Mouse (Mus musculus) NIH3T3 (cell line): ENCODE results near the gene Csnk1g1.
A peak's percentile ranks its signal among the peaks of the same experiment; 100 is the strongest.

Experiments used
- DNase-seq: peaks from one replicate; pipeline ENCODE4 v3.0.0-alpha.2; 2012; ENCODE audit warnings: low read depth

Csnk1g1 gene

GRCm38 (mm10) chr9:65995603-65996376 lies 87.1 kb downstream of the Csnk1g1 start:
- DNase-seq, result no peak

DNA sequence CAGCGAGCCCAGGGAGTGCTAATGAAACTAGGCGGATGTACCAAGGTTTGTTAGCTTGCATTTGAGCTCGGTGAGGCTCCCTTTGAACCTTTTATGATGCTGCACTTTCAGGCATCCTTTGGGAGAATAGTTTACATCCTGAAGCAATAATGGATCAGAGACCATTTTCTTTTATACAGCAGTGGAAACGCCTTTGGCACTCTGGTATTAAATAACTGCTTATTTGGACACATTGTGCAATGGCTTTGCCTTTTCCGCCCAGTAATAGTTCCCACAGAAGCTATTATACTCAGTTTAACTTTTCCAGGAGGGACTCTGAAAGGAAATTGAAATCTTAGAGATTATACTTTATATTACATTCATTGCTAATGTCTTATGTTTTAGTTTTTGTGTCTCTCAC lies 90.2 kb downstream of the Csnk1g1 start:
- DNase-seq, result no peak

GRCm38 (mm10) chr9:66004380-66004779 lies 95.7 kb downstream of the Csnk1g1 start:
- peak; percentile 72 for DNase-seq

GRCm38 (mm10) chr9:66007603-66008202 lies 99.0 kb downstream of the Csnk1g1 start:
- no peak for DNase-seq

GRCm38 (mm10) chr9:66020601-66021000 lies 111.9 kb downstream of the Csnk1g1 start:
- DNase-seq, result no peak

- no peak for DNase-seq
Measured at GRCm38 (mm10) chr9:66038082-66038481, 129.4 kb downstream of the Csnk1g1 start.

GRCm38 (mm10) chr9:66038581-66038980 lies 129.9 kb downstream of the Csnk1g1 start:
- no peak for DNase-seq

DNA sequence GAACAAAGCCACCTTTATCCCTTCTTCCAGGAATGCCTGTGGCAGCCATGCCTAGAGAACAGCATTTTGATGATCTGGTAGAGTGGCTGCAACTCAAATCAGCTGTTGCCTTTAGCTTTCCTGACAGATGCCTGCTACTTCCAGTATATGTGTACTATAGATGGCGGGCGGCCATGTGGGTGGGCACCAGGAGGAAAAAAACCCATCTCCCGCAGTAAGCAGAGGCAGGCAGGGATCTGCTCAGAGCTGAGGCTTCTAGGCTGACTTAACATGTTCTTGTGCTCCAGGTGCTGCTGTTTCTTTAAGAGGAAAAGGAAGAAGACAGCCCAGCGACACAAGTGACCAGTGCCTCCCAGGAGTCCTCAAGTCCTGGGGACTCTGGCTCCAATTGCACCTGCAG lies 130.6 kb downstream of the Csnk1g1 start:
- no peak for DNase-seq

DNA sequence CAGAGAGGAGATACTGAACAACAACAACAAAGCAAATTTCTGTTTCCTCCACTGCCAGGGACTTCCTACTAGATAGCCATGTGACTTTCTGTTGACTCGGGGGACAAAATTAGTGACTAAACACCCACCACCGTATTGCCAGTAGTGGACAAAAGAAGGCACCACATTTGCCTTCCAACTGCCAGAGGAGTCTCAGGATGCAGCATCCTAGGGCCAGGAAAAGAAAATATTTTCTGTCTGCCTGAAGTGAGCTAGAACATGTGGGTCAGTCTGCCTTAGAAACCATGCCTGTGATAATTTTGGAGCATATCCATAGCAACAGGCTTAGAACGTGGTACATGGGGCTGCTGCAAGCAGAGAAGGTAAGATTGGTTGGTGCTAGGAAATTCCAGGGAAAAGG lies 132.1 kb downstream of the Csnk1g1 start:
- no peak for DNase-seq

DNA sequence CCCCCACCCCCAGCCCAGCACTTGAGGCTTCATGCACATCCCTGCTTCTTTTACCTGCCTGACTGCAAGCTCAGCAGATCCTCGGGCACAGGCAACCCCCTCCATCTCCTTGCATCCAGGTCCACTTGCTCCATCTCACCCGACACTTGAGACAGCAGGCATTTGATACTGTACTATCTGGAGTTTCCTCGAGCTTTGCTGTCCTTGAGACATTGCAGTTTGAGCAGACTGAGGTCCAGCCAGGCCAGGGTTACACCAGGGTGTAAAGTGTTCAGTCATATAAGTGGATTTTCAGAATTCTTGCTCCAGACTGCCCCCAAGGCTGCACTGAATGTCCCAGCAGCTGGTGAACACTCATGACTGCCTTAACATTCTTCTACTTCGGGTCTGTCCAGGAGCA lies 133.6 kb downstream of the Csnk1g1 start:
- no peak for DNase-seq

GRCm38 (mm10) chr9:66043241-66043640 lies 134.5 kb downstream of the Csnk1g1 start:
- no peak for DNase-seq

GRCm38 (mm10) chr9:66049931-66050601 lies 141.3 kb downstream of the Csnk1g1 start:
- no peak for DNase-seq

DNA sequence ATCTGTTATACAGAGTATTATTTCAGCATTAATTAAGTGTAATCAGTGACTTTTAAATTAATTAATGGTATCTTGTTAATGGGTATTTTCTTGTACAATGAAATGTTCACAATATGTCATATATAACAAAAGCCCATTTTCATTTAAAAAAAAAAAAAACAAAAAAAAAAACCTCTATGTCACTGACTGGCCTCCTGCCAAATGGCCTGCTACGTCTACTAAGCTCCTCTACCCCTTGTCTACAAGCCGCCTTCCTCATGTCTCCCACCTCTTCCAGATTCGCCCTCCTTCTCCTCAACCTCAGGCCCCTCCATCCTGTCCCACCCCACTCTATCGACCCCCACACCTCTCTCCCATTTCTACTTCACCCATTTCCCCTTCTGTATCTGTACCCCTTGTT lies 142.8 kb downstream of the Csnk1g1 start:
- no peak for DNase-seq

DNA sequence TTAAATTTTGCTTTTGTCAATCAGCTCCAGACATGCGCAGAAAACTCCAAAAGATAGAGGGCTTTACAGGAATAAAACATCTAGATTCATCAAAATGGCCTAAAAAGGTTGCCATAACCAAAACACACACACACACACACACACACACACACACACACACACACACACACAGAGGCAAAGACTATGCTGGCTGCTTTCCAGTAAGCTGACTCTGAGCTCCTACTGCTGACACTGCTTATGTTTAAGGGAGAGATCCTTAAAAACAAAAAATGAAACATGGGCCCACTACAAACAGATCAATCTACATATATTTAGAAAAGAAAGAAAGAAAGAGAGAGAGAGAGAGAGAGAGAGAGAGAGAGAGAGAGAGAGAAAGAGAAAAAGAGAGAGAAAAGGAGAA lies 144.0 kb downstream of the Csnk1g1 start:
- DNase-seq, result no peak

- DNase-seq, result no peak
Measured at GRCm38 (mm10) chr9:66053620-66054019, 144.9 kb downstream of the Csnk1g1 start.

- peak; percentile 98 for DNase-seq
Measured at GRCm38 (mm10) chr9:66059583-66060307, 151.0 kb downstream of the Csnk1g1 start, which contains the start of gene Ppib. Ppib (plus strand) TSS chr9:66060222.

DNA sequence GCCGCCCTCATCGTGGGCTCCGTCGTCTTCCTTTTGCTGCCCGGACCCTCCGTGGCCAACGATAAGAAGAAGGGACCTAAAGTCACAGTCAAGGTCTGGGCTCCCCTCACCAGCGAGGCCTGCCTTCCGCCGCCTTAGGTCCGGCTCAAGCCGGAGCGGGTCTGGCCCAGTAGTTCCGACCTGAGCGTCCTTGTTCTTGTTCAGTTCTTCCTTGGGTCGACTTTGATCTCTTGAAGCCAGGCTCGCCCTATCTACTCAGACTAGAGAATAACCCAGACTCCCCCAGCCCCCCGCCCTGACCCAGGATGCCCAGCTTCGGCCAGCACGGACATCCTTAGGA lies 151.6 kb downstream of the Csnk1g1 start:
- no peak for DNase-seq

GRCm38 (mm10) chr9:66060986-66061385 lies 152.3 kb downstream of the Csnk1g1 start:
- peak; percentile 17 for DNase-seq

GRCm38 (mm10) chr9:66061656-66062055 lies 152.9 kb downstream of the Csnk1g1 start:
- DNase-seq, result no peak

DNA sequence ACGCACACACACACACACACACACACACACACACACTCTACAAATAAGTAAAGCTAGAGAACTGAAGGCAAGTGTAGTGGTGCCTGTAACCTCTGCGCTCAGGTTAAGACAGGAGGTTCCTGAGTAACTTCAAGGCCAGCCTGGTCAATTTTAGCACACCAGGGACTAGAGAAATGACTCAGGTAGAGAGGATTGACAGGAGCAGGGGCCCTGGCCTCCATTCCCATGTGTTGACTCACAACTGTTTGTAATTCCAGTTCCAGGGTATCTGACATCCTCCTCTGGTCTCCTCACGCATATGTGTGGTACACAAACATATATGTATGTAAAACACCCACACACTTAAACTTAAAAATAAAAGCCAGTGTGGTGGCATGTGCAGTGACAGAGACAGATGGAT lies 154.7 kb downstream of the Csnk1g1 start:
- no peak for DNase-seq

DNA sequence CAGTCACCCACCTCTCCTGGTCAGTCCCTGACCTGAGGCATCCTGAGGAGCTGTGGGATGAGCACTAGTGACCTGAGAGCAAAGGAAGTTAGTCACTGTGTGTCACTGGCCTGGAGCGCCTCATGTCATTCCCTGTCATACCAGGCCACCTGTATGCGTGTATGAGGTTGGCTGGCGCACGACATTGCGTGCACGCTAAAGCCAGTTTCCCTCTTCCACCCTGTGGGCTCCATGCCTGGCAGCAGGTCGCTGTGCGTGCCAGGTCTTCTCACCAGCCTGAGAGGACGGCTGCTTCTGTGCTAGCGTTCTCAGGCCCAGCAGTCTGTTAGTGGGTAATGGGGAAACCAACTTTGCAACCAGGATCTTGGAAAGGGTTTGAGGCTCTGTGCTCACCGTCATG lies 155.6 kb downstream of the Csnk1g1 start:
- DNase-seq, result no peak

GRCm38 (mm10) chr9:66066791-66067190 lies 158.1 kb downstream of the Csnk1g1 start:
- no peak for DNase-seq

GRCm38 (mm10) chr9:66067542-66067941 lies 158.8 kb downstream of the Csnk1g1 start:
- peak; percentile 25 for DNase-seq
